Mouse (Mus musculus) erythroblast, embryonic 14.5 days (primary cell): ENCODE measurements at regions not wholly inside any gene's neighbourhood (a gene's known extent, or its start where the extent isn't known, plus 50 kb on each side); places are given as distances from the start of the nearest gene placed in this dataset.
A peak's percentile ranks its signal among the peaks of the same experiment; 100 is the strongest.

Experiments
- H3K27me3 ChIP-seq: 2 replicates; pipeline ENCODE4 v1.6.1; 2012; ENCODE audit warnings: inconsistent platforms; ENCODE audit not compliant: control insufficient read depth
- H3K36me3 ChIP-seq: 2 replicates; pipeline ENCODE4 v1.6.1; 2012; ENCODE audit warnings: mild to moderate bottlenecking, inconsistent platforms; ENCODE audit not compliant: control insufficient read depth
- H3K4me1 ChIP-seq: 2 replicates; pipeline ENCODE4 v1.6.1; 2012; ENCODE audit warnings: inconsistent platforms; ENCODE audit not compliant: control insufficient read depth
- H3K4me3 ChIP-seq: replicated peaks from 2 replicates; pipeline ENCODE3; 2012; ENCODE audit warnings: moderate library complexity, mild to moderate bottlenecking, inconsistent platforms
- H3K9me3 ChIP-seq: 2 replicates; pipeline ENCODE4 v1.6.1; 2012; ENCODE audit warnings: low read length, inconsistent platforms, mixed read lengths; ENCODE audit not compliant: control insufficient read depth
- GATA1 ChIP-seq: IDR thresholded peaks from 2 replicates; pipeline ENCODE4 v1.6.1; 2012; ENCODE audit warnings: low read length, inconsistent platforms, mixed read lengths
- TAL1 ChIP-seq: IDR thresholded peaks from 3 replicates; pipeline ENCODE4 v1.6.1; 2012; ENCODE audit warnings: low read length, inconsistent platforms, mixed read lengths

DNA sequence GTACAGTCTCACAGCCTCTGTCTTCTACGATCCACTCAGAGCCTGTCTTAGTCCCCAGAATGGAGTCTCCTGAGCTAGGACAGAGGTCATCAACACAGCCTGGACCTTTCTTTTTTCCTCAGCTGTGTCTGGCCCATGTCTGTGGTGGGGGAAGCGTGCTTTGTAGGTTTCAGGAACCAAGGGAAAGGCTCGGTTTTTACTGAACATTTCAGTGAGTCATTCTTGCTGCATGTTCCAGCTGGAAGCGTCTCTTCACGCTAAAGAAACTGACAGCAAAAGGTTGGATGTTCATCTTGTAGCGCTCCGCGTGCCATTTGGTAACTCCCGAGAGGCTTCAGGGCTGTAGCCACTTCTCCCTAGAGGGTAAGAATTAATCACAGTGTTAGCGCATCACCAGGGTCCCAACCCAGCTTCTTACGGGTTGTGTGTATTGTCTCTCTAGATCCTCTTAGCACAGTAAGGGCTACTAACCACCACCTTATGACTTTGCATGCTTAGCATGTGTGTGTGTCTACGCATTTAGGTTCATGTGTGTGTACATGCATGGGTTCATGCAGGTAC, 280.2 kb downstream of the Gm49356 start:
- Histone ChIP-seq H3K36me3 (no peaks in the 10 kb centered on the region), H3K4me3 (no peak overlapping the region), H3K4me1 (no peaks in the 10 kb centered on the region), H3K9me3 (peaks cover 2% of the 10 kb centered on the region; the same call in 1 of the 2 replicates), H3K27me3 (no peaks in the 10 kb centered on the region)
- TF ChIP-seq TAL1 = no peak
- no peak for TF ChIP-seq GATA1

- H3K36me3 ChIP-seq = no peaks in the 10 kb centered on the region
- TF ChIP-seq GATA1 = no peak
- no peak for TF ChIP-seq TAL1
- H3K9me3 ChIP-seq = peaks cover 2% of the 10 kb centered on the region; the same call in 1 of the 2 replicates
- no peak overlapping the region for H3K4me3 ChIP-seq
- no peaks in the 10 kb centered on the region for H3K27me3 ChIP-seq
- no peaks in the 10 kb centered on the region for H3K4me1 ChIP-seq
Measured at GRCm38 (mm10) chr15:59169831-59170230, 280.7 kb downstream of the Gm49356 start.

DNA sequence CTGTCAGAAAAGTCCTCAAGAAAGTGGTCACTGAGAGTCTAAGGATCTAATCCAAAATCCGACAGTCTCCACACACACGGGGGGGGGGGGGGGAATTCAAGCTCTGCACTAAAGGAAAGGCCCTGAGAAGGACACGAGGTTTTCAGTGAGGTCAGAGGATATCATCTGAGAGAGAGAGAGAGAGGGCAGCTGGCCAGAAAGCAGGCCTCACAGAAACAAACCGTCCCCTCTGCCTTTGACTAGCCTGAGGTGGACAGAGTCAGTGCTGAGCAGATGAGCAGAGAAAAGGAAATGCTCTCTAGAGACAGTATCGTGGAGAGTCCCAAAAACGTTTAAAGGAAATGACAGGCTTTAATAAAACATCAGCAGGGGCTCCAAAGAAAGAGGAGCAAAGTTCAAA, 282.0 kb downstream of the Gm49356 start:
- Histone ChIP-seq H3K4me1 (no peaks in the 10 kb centered on the region), H3K4me3 (no peak overlapping the region), H3K9me3 (peaks cover 2% of the 10 kb centered on the region; the same call in 1 of the 2 replicates), H3K27me3 (no peaks in the 10 kb centered on the region), H3K36me3 (no peaks in the 10 kb centered on the region)
- TF ChIP-seq TAL1 = no peak
- TF ChIP-seq GATA1 = no peak

- H3K4me3 ChIP-seq = no peak overlapping the region
- no peaks in the 10 kb centered on the region for H3K36me3 ChIP-seq
- no peaks in the 10 kb centered on the region for H3K9me3 ChIP-seq
- no peaks in the 10 kb centered on the region for H3K4me1 ChIP-seq
- TF ChIP-seq GATA1 = no peak
- no peak for TF ChIP-seq TAL1
- no peaks in the 10 kb centered on the region for H3K27me3 ChIP-seq
Measured at GRCm38 (mm10) chr15:59173452-59174245, 284.6 kb downstream of the Gm49356 start.

GRCm38 (mm10) chr15:59174246-59174751, 285.2 kb downstream of the Gm49356 start:
- no peak for TF ChIP-seq TAL1
- no peak for TF ChIP-seq GATA1
- Histone ChIP-seq H3K27me3 (no peaks in the 10 kb centered on the region), H3K4me3 (no peak overlapping the region)

DNA sequence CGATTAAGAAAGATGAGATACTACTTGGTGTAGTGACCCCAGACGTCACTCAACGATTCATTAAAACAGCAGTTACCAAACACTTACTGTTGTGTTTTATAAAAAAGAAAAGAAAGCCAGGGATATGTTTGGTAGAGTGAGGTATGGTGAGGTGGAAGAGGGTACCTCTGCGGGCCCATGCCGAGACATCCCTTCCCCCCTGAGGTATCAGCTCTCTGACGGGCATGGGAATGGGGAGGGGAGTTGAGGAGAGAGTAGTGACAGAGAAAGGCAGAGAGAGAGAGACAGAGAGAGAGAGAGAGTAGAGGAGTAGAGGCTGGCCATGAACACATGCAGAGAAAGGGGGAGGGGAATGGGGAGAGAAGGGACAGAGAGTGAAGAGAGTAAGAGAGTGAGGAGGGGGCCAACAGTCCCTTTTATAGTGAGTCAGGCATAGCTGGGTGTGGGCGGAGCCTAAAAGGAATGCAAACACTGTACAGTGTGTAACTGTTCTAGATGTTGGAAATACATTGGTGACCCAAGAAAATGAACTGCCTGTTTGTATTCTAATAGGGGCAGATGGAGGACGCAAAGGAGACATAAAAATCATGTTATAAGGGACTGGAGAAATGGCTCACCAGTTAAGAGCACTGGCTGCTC, 285.9 kb downstream of the Gm49356 start:
- no peaks in the 10 kb centered on the region for H3K9me3 ChIP-seq
- TF ChIP-seq GATA1 (no peak), TAL1 (0 out of 3 replicates have a peak, but pooled peaks have one; percentile 21)
- no peaks in the 10 kb centered on the region for H3K4me1 ChIP-seq
- H3K4me3 ChIP-seq = no peak overlapping the region
- H3K36me3 ChIP-seq = no peaks in the 10 kb centered on the region
- H3K27me3 ChIP-seq = no peaks in the 10 kb centered on the region

More at GRCm38 (mm10) chr15:59174246-59174751, 285.2 kb downstream of the Gm49356 start:
- H3K36me3 ChIP-seq = no peaks in the 10 kb centered on the region
- H3K4me1 ChIP-seq = no peaks in the 10 kb centered on the region
- no peaks in the 10 kb centered on the region for H3K9me3 ChIP-seq

DNA sequence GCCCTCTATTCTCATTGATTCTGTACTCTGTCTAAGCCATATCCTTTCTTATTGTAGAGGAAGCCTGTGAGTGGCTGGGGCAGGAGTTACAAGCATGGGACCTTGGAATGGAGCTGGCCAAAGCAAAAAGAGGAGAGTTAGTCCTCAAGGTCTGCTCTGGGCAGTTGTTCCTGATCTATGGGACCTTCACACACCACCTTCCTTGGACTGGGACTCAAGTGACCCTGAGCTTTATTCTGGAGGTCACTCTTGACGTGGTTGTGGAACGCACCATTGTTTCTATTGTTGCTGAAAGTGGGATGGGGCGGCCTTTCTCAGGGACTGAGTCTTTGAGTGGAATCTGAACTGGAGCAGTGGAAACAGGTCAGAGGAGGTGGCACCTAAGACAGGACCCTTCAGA, 291.0 kb downstream of the Gm49356 start:
- H3K4me1 ChIP-seq = no peaks in the 10 kb centered on the region
- H3K4me3 ChIP-seq = no peak overlapping the region
- no peak for TF ChIP-seq GATA1
- TF ChIP-seq TAL1 = no peak
- no peaks in the 10 kb centered on the region for H3K9me3 ChIP-seq
- no peaks in the 10 kb centered on the region for H3K36me3 ChIP-seq
- H3K27me3 ChIP-seq = no peaks in the 10 kb centered on the region

GRCm38 (mm10) chr15:59184461-59184860, 295.4 kb downstream of the Gm49356 start:
- no peak overlapping the region for H3K4me3 ChIP-seq
- H3K27me3 ChIP-seq = no peaks in the 10 kb centered on the region
- no peaks in the 10 kb centered on the region for H3K4me1 ChIP-seq
- TF ChIP-seq GATA1 = no peak
- TF ChIP-seq TAL1 = no peak
- H3K36me3 ChIP-seq = no peaks in the 10 kb centered on the region
- H3K9me3 ChIP-seq = no peaks in the 10 kb centered on the region

- no peaks in the 10 kb centered on the region for H3K9me3 ChIP-seq
- no peaks in the 10 kb centered on the region for H3K27me3 ChIP-seq
- no peaks in the 10 kb centered on the region for H3K36me3 ChIP-seq
- TF ChIP-seq TAL1 (no peak), GATA1 (no peak)
- H3K4me1 ChIP-seq = no peaks in the 10 kb centered on the region
- H3K4me3 ChIP-seq = no peak overlapping the region
Measured at GRCm38 (mm10) chr15:59187566-59187965, 298.5 kb downstream of the Gm49356 start.
